Mouse (Mus musculus) heart, embryonic 15.5 days (tissue): ENCODE results near the gene Rras2. TPM values are rescaled to one million over a fixed set of nuclear protein-coding genes. Genes with fewer than 3 reads are reported as not detected.
A peak's percentile ranks its signal among the peaks of the same experiment; 100 is the strongest.

Experiments
- ATAC-seq: fragments of 200-750 bp; cut with Nextera tagmentation; replicated peaks from 2 replicates; pipeline ENCODE4 v1.8.0; 2017; ENCODE audit warnings: low read depth, moderate TSS enrichment; ENCODE audit not compliant: insufficient number of reproducible peaks, insufficient read depth, low FRiP score
- H3K27ac ChIP-seq: fragments of 300-500 bp; sonication (generic); 2 replicates; pipeline ENCODE4 v1.5.1; 2015; ENCODE audit warnings: mild to moderate bottlenecking, inconsistent platforms
- H3K27me3 ChIP-seq: fragments of 300-500 bp; sonication (generic); 2 replicates; pipeline ENCODE4 v1.6.1; 2015; ENCODE audit warnings: inconsistent platforms
- H3K36me3 ChIP-seq: fragments of 300-500 bp; sonication (generic); 2 replicates; pipeline ENCODE4 v1.6.1; 2015; ENCODE audit warnings: mild to moderate bottlenecking, inconsistent platforms
- H3K4me1 ChIP-seq: fragments of 300-500 bp; sonication (generic); replicated peaks from 2 replicates; pipeline ENCODE4 v1.6.1; 2015; ENCODE audit warnings: inconsistent platforms
- H3K4me2 ChIP-seq: fragments of 300-500 bp; sonication (generic); 2 replicates; pipeline ENCODE4 v1.6.1; 2015; ENCODE audit warnings: inconsistent platforms, mild to moderate bottlenecking, moderate library complexity
- H3K4me3 ChIP-seq: fragments of 300-500 bp; sonication (generic); 2 replicates; pipeline ENCODE4 v1.5.1; 2015; ENCODE audit warnings: mild to moderate bottlenecking, inconsistent platforms
- H3K9ac ChIP-seq: fragments of 300-500 bp; sonication (generic); 2 replicates; pipeline ENCODE4 v1.6.1; 2015; ENCODE audit warnings: mild to moderate bottlenecking, inconsistent platforms
- H3K9me3 ChIP-seq: fragments of 300-500 bp; sonication (generic); replicated peaks from 2 replicates; pipeline ENCODE4 v1.6.1; 2016; ENCODE audit warnings: inconsistent platforms
- WGBS: fragments of 180-500 bp; shearing (Covaris S2); methylation state at CpG from one replicate; pipeline ENCODE4 v1.1.7; 2015; ENCODE audit warnings: mixed read lengths; 5-methylcytosine and 5-hydroxymethylcytosine counted together
- polyA plus RNA-seq: library from polyadenylated mRNA; unstranded; fragments of >200 nt; fragmentation: Nextera tagmentation; extraction: Ambion mirVana; gene quantifications from 2 replicates; pipeline ENCODE4 v1.2.1, GENCODE M21; 2015

Rras2 gene
- polyA plus RNA-seq, 1 experiment from 2014 or later: 44.1 TPM

GRCm38 (mm10) chr7:114140026-114140425 is 22.4 kb upstream of the Rras2 start:
- no peak overlapping the region for H3K4me2 ChIP-seq
- H3K9ac ChIP-seq: no peak overlapping the region
- H3K4me1 ChIP-seq: no peaks in the 10 kb centered on the region
- no peak overlapping the region for H3K27ac ChIP-seq
- no peaks in the 10 kb centered on the region for H3K27me3 ChIP-seq
- WGBS: 60% methylated on average over 7 of the region's 7 CpGs
- no peaks in the 10 kb centered on the region for H3K9me3 ChIP-seq
- no peaks in the 10 kb centered on the region for H3K36me3 ChIP-seq
- no peak overlapping the region for H3K4me3 ChIP-seq
- no peak for ATAC-seq

- Histone ChIP-seq H3K9ac (no peak overlapping the region), H3K9me3 (no peaks in the 10 kb centered on the region), H3K27ac (no peak overlapping the region), H3K4me3 (no peak overlapping the region), H3K4me2 (no peak overlapping the region), H3K4me1 (no peaks in the 10 kb centered on the region), H3K36me3 (no peaks in the 10 kb centered on the region), H3K27me3 (no peaks in the 10 kb centered on the region)
- no peak for ATAC-seq
- 83% methylated on average over 3 of the region's 3 CpGs for WGBS
Measured at GRCm38 (mm10) chr7:114139400-114139799, 21.8 kb upstream of the Rras2 start.

GRCm38 (mm10) chr7:114138261-114138660 is 20.7 kb upstream of the Rras2 start:
- Histone ChIP-seq H3K4me1 (no peaks in the 10 kb centered on the region), H3K27me3 (no peaks in the 10 kb centered on the region), H3K4me3 (no peak overlapping the region), H3K27ac (no peak overlapping the region), H3K9ac (no peak overlapping the region), H3K4me2 (no peak overlapping the region), H3K9me3 (no peaks in the 10 kb centered on the region), H3K36me3 (no peaks in the 10 kb centered on the region)
- 89% methylated on average over 2 of the region's 2 CpGs for WGBS
- ATAC-seq: no peak

- no peak overlapping the region for H3K4me3 ChIP-seq
- H3K27ac ChIP-seq: no peak overlapping the region
- no peak overlapping the region for H3K9ac ChIP-seq
- H3K4me2 ChIP-seq: no peak overlapping the region
- 42% methylated on average over 6 of the region's 6 CpGs for WGBS
- peaks cover 7% of the 10 kb centered on the region; the same call in 1 of the 2 replicates for H3K4me1 ChIP-seq
- ATAC-seq: no peak
- H3K36me3 ChIP-seq: no peaks in the 10 kb centered on the region
- no peaks in the 10 kb centered on the region for H3K9me3 ChIP-seq
- no peaks in the 10 kb centered on the region for H3K27me3 ChIP-seq
Measured at GRCm38 (mm10) chr7:114135166-114135565, 17.6 kb upstream of the Rras2 start.

- H3K9ac ChIP-seq: no peak overlapping the region
- WGBS: 58% methylated on average over 5 of the region's 5 CpGs
- H3K9me3 ChIP-seq: no peaks in the 10 kb centered on the region
- ATAC-seq: no peak
- no peaks in the 10 kb centered on the region for H3K36me3 ChIP-seq
- no peak overlapping the region for H3K4me3 ChIP-seq
- no peaks in the 10 kb centered on the region for H3K27me3 ChIP-seq
- no peak overlapping the region for H3K4me2 ChIP-seq
- peaks cover 7% of the 10 kb centered on the region; the same call in 1 of the 2 replicates for H3K4me1 ChIP-seq
- H3K27ac ChIP-seq: no peak overlapping the region
Measured at GRCm38 (mm10) chr7:114133957-114134356, 16.4 kb upstream of the Rras2 start.

- H3K4me3 ChIP-seq: no peak overlapping the region
- WGBS: 37% methylated on average over 8 of the region's 8 CpGs
- ATAC-seq: no peak
- H3K4me2 ChIP-seq: peak overlapping the region; percentile 22; the same call in 1 of the 2 replicates
- H3K4me1 ChIP-seq: peaks cover 7% of the 10 kb centered on the region; the same call in 1 of the 2 replicates
- H3K9me3 ChIP-seq: no peaks in the 10 kb centered on the region
- H3K36me3 ChIP-seq: no peaks in the 10 kb centered on the region
- H3K27ac ChIP-seq: no peak overlapping the region
- H3K9ac ChIP-seq: no peak overlapping the region
- no peaks in the 10 kb centered on the region for H3K27me3 ChIP-seq
Measured at GRCm38 (mm10) chr7:114132316-114132715, 14.7 kb upstream of the Rras2 start.

GRCm38 (mm10) chr7:114129281-114129680 is 11.7 kb upstream of the Rras2 start:
- H3K4me3 ChIP-seq: no peak overlapping the region
- peaks cover 7% of the 10 kb centered on the region; the same call in 1 of the 2 replicates for H3K4me1 ChIP-seq
- no peaks in the 10 kb centered on the region for H3K27me3 ChIP-seq
- H3K36me3 ChIP-seq: no peaks in the 10 kb centered on the region
- no peak overlapping the region for H3K9ac ChIP-seq
- H3K9me3 ChIP-seq: no peaks in the 10 kb centered on the region
- 55% methylated on average over 2 of the region's 2 CpGs for WGBS
- no peak for ATAC-seq
- no peak overlapping the region for H3K4me2 ChIP-seq
- H3K27ac ChIP-seq: no peak overlapping the region

GRCm38 (mm10) chr7:114118180-114118579 is 599 bp upstream of the Rras2 start:
- Histone ChIP-seq H3K9me3 (no peaks in the 10 kb centered on the region), H3K36me3 (no peaks in the 10 kb centered on the region), H3K9ac (peak overlapping the region; percentile 89; the same call in 1 of the 2 replicates), H3K4me2 (peak overlapping the region; percentile 70), H3K27me3 (no peaks in the 10 kb centered on the region), H3K4me1 (peaks cover 16% of the 10 kb centered on the region), H3K4me3 (peak overlapping the region; percentile 82), H3K27ac (no peak overlapping the region; the same call in 1 of the 2 replicates)
- 41% methylated on average over 7 of the region's 7 CpGs for WGBS
- no peak for ATAC-seq

- Histone ChIP-seq H3K9me3 (no peaks in the 10 kb centered on the region), H3K36me3 (no peaks in the 10 kb centered on the region), H3K4me1 (peaks cover 17% of the 10 kb centered on the region), H3K27me3 (no peaks in the 10 kb centered on the region), H3K4me2 (peak overlapping the region; percentile 70), H3K9ac (peak overlapping the region; percentile 89), H3K4me3 (peak overlapping the region; percentile 82), H3K27ac (peak overlapping the region; percentile 96)
- peak; percentile 86 for ATAC-seq
- WGBS: under 1% methylated on average over 74 of the region's 74 CpGs
Measured at GRCm38 (mm10) chr7:114116711-114117351, 750 bp downstream of the Rras2 start.

- 14% methylated on average over 9 of the region's 9 CpGs for WGBS
- Histone ChIP-seq H3K27me3 (no peaks in the 10 kb centered on the region), H3K4me1 (peaks cover 21% of the 10 kb centered on the region), H3K9ac (peak overlapping the region; percentile 89; the same call in 1 of the 2 replicates), H3K36me3 (no peaks in the 10 kb centered on the region), H3K4me3 (peak overlapping the region; percentile 82), H3K4me2 (peak overlapping the region; percentile 70), H3K27ac (no peak overlapping the region), H3K9me3 (no peaks in the 10 kb centered on the region)
- no peak for ATAC-seq
Measured at GRCm38 (mm10) chr7:114115961-114116360, 1.6 kb downstream of the Rras2 start.

GRCm38 (mm10) chr7:114114976-114115375 is 2.6 kb downstream of the Rras2 start:
- Histone ChIP-seq H3K4me3 (peak overlapping the region; percentile 82), H3K4me1 (peaks cover 28% of the 10 kb centered on the region), H3K27ac (0 out of 2 replicates have a peak overlapping the region, but pooled peaks have one; percentile 26), H3K9ac (peak overlapping the region; percentile 89; the same call in 1 of the 2 replicates), H3K36me3 (no peaks in the 10 kb centered on the region), H3K4me2 (peak overlapping the region; percentile 70), H3K9me3 (no peaks in the 10 kb centered on the region), H3K27me3 (no peaks in the 10 kb centered on the region)
- 44% methylated on average over 3 of the region's 3 CpGs for WGBS
- ATAC-seq: no peak

- Histone ChIP-seq H3K27ac (no peak overlapping the region), H3K4me2 (no peak overlapping the region; the same call in 1 of the 2 replicates), H3K9ac (no peak overlapping the region), H3K4me1 (peaks cover 33% of the 10 kb centered on the region), H3K36me3 (no peaks in the 10 kb centered on the region), H3K4me3 (no peak overlapping the region), H3K27me3 (no peaks in the 10 kb centered on the region), H3K9me3 (no peaks in the 10 kb centered on the region)
- ATAC-seq: no peak
- WGBS: 73% methylated on average over 2 of the region's 2 CpGs
Measured at GRCm38 (mm10) chr7:114114284-114114683, 3.3 kb downstream of the Rras2 start.
